Mouse (Mus musculus) lung, embryonic 15.5 days (tissue): ENCODE measurements around the gene Mllt6. TPM values are rescaled to one million over a fixed set of nuclear protein-coding genes. Genes with fewer than 3 reads are reported as not detected.
A peak's percentile ranks its signal among the peaks of the same experiment; 100 is the strongest.
"Not testable (repeated sequence)": the region's sequence is repeated elsewhere in the genome, so short reads cannot be mapped to it uniquely, and the experiment has no call there.

ENCODE experiments used
- ATAC-seq: fragments of 200-750 bp; cut with Nextera tagmentation; 2 replicates; pipeline ENCODE4 v1.8.0; 2017; ENCODE audit warnings: moderate number of reproducible peaks, borderline replicate concordance; ENCODE audit not compliant: low FRiP score, low TSS enrichment; ENCODE audit errors: extremely low read depth
- H3K27ac ChIP-seq: fragments of 300-500 bp; sonication (generic); 2 replicates; pipeline ENCODE4 v1.5.1; 2015; ENCODE audit warnings: moderate library complexity, mild to moderate bottlenecking, inconsistent platforms
- H3K27me3 ChIP-seq: fragments of 300-500 bp; sonication (generic); 2 replicates; pipeline ENCODE4 v1.6.1; 2015; ENCODE audit warnings: inconsistent platforms
- H3K36me3 ChIP-seq: fragments of 300-500 bp; sonication (generic); 2 replicates; pipeline ENCODE4 v1.6.1; 2015; ENCODE audit warnings: inconsistent platforms
- H3K4me1 ChIP-seq: fragments of 300-500 bp; sonication (generic); 2 replicates; pipeline ENCODE4 v1.6.1; 2015; ENCODE audit warnings: inconsistent platforms
- H3K4me2 ChIP-seq: fragments of 300-500 bp; sonication (generic); 2 replicates; pipeline ENCODE4 v1.6.1; 2015; ENCODE audit warnings: inconsistent platforms, mild to moderate bottlenecking, moderate library complexity
- H3K4me3 ChIP-seq: fragments of 300-500 bp; sonication (generic); 2 replicates; pipeline ENCODE4 v1.5.1; 2015; ENCODE audit warnings: mild to moderate bottlenecking, inconsistent platforms
- H3K9ac ChIP-seq: fragments of 300-500 bp; sonication (generic); 2 replicates; pipeline ENCODE4 v1.6.1; 2015; ENCODE audit warnings: inconsistent platforms
- H3K9me3 ChIP-seq: fragments of 300-500 bp; sonication (generic); 2 replicates; pipeline ENCODE4 v1.6.1; 2016; ENCODE audit warnings: inconsistent platforms
- WGBS: fragments of 180-500 bp; shearing (Covaris S2); methylation state at CpG from one replicate; pipeline ENCODE4 v1.1.7; 2015; 5-methylcytosine and 5-hydroxymethylcytosine counted together
- polyA plus RNA-seq: library from polyadenylated mRNA; unstranded; fragments of >200 nt; fragmentation: Nextera tagmentation; extraction: Ambion mirVana; gene quantifications from 2 replicates; pipeline ENCODE4 v1.2.1, GENCODE M21; 2015

Mllt6 gene
- polyA plus RNA-seq, 1 experiment from 2014 or later: 3.3 TPM

- H3K9ac ChIP-seq, H3K36me3 ChIP-seq, H3K4me1 ChIP-seq, ATAC-seq, H3K4me3 ChIP-seq, H3K9me3 ChIP-seq, H3K27me3 ChIP-seq, H3K4me2 ChIP-seq, H3K27ac ChIP-seq: not testable (repeated sequence)
- WGBS: 91% methylated on average over 11 of the region's 11 CpGs
Measured at GRCm38 (mm10) chr11:97653376-97653775, 9.8 kb upstream of the Mllt6 start.

- Histone ChIP-seq H3K4me3 (no peak overlapping the region), H3K27ac (no peak overlapping the region), H3K4me1 (peaks cover 6% of the 10 kb centered on the region), H3K9ac (no peak overlapping the region), H3K4me2 (no peak overlapping the region), H3K9me3 (no peaks in the 10 kb centered on the region), H3K27me3 (no peaks in the 10 kb centered on the region), H3K36me3 (no peaks in the 10 kb centered on the region)
- no peak for ATAC-seq
- 84% methylated on average over 2 of the region's 2 CpGs for WGBS
Measured at GRCm38 (mm10) chr11:97654210-97654609, 9.0 kb upstream of the Mllt6 start.

GRCm38 (mm10) chr11:97656269-97656971, 6.8 kb upstream of the Mllt6 start:
- Histone ChIP-seq H3K4me3 (no peak overlapping the region), H3K9me3 (no peaks in the 10 kb centered on the region), H3K27me3 (peaks cover 6% of the 10 kb centered on the region; the same call in 1 of the 2 replicates), H3K4me1 (peaks cover 23% of the 10 kb centered on the region), H3K36me3 (no peaks in the 10 kb centered on the region), H3K4me2 (no peak overlapping the region), H3K27ac (no peak overlapping the region), H3K9ac (no peak overlapping the region)
- ATAC-seq: no peak
- WGBS: 72% methylated on average over 14 of the region's 14 CpGs

- 27% methylated on average over 5 of the region's 6 CpGs for WGBS
- H3K9ac ChIP-seq: no peak overlapping the region
- no peaks in the 10 kb centered on the region for H3K36me3 ChIP-seq
- no peaks in the 10 kb centered on the region for H3K9me3 ChIP-seq
- H3K4me2 ChIP-seq: no peak overlapping the region
- H3K4me1 ChIP-seq: peaks cover 32% of the 10 kb centered on the region
- H3K27ac ChIP-seq: no peak overlapping the region
- no peak overlapping the region for H3K4me3 ChIP-seq
- ATAC-seq: no peak
- peaks cover 15% of the 10 kb centered on the region for H3K27me3 ChIP-seq
Measured at GRCm38 (mm10) chr11:97657184-97657945, 5.8 kb upstream of the Mllt6 start.

- H3K4me3 ChIP-seq, H3K36me3 ChIP-seq, H3K27ac ChIP-seq, H3K9me3 ChIP-seq, H3K9ac ChIP-seq, H3K4me2 ChIP-seq, ATAC-seq: not testable (repeated sequence)
- Histone ChIP-seq H3K27me3 (peaks cover 15% of the 10 kb centered on the region), H3K4me1 (peaks cover 37% of the 10 kb centered on the region)
- 91% methylated on average over 6 of the region's 6 CpGs for WGBS
Measured at GRCm38 (mm10) chr11:97657967-97658366, 5.2 kb upstream of the Mllt6 start.

GRCm38 (mm10) chr11:97658751-97659266, 4.4 kb upstream of the Mllt6 start:
- Histone ChIP-seq H3K27me3 (peaks cover 15% of the 10 kb centered on the region), H3K4me1 (peaks cover 37% of the 10 kb centered on the region), H3K4me2 (peak overlapping the region; percentile 86), H3K4me3 (peak overlapping the region; percentile 93; the same call in 1 of the 2 replicates), H3K36me3 (no peaks in the 10 kb centered on the region), H3K27ac (no peak overlapping the region), H3K9me3 (no peaks in the 10 kb centered on the region), H3K9ac (no peak overlapping the region)
- ATAC-seq: no peak
- WGBS: 37% methylated on average over 11 of the region's 11 CpGs

- no peaks in the 10 kb centered on the region for H3K9me3 ChIP-seq
- no peaks in the 10 kb centered on the region for H3K36me3 ChIP-seq
- ATAC-seq: no peak
- peak overlapping the region; percentile 86 for H3K4me2 ChIP-seq
- peak overlapping the region; percentile 93 for H3K4me3 ChIP-seq
- peak overlapping the region; percentile 88 for H3K9ac ChIP-seq
- H3K27ac ChIP-seq: peak overlapping the region; percentile 84
- peaks cover 39% of the 10 kb centered on the region for H3K4me1 ChIP-seq
- WGBS: 6% methylated on average over 13 of the region's 13 CpGs
- peaks cover 15% of the 10 kb centered on the region for H3K27me3 ChIP-seq
Measured at GRCm38 (mm10) chr11:97659267-97659989, 3.8 kb upstream of the Mllt6 start.

- peak; percentile 85 for ATAC-seq
- H3K4me2 ChIP-seq: peak overlapping the region; percentile 86
- peak overlapping the region; percentile 88 for H3K9ac ChIP-seq
- under 1% methylated on average over 58 of the region's 78 CpGs for WGBS
- peaks cover 15% of the 10 kb centered on the region for H3K27me3 ChIP-seq
- peaks cover 46% of the 10 kb centered on the region for H3K4me1 ChIP-seq
- no peaks in the 10 kb centered on the region for H3K9me3 ChIP-seq
- H3K27ac ChIP-seq: peak overlapping the region; percentile 84
- H3K4me3 ChIP-seq: peak overlapping the region; percentile 93
- no peaks in the 10 kb centered on the region for H3K36me3 ChIP-seq
Measured at GRCm38 (mm10) chr11:97659990-97660714, 3.1 kb upstream of the Mllt6 start.

- Histone ChIP-seq H3K9me3 (no peaks in the 10 kb centered on the region), H3K27ac (peak overlapping the region; percentile 94), H3K4me3 (peak overlapping the region; percentile 93), H3K27me3 (peaks cover 15% of the 10 kb centered on the region), H3K9ac (peak overlapping the region; percentile 88), H3K36me3 (peaks cover 6% of the 10 kb centered on the region), H3K4me2 (peak overlapping the region; percentile 86), H3K4me1 (peaks cover 51% of the 10 kb centered on the region)
- WGBS: 4% methylated on average over 27 of the region's 27 CpGs
- no peak for ATAC-seq
Measured at GRCm38 (mm10) chr11:97660734-97661647, 2.2 kb upstream of the Mllt6 start.

- no peaks in the 10 kb centered on the region for H3K9me3 ChIP-seq
- peak overlapping the region; percentile 86 for H3K4me2 ChIP-seq
- H3K27ac ChIP-seq: peak overlapping the region; percentile 94
- H3K9ac ChIP-seq: 0 out of 2 replicates have a peak overlapping the region, but pooled peaks have one; percentile 11
- H3K36me3 ChIP-seq: peaks cover 13% of the 10 kb centered on the region
- no peak for ATAC-seq
- 0% methylated on average over 20 of the region's 20 CpGs for WGBS
- H3K27me3 ChIP-seq: peaks cover 15% of the 10 kb centered on the region
- H3K4me1 ChIP-seq: peaks cover 52% of the 10 kb centered on the region
- H3K4me3 ChIP-seq: peak overlapping the region; percentile 93
Measured at GRCm38 (mm10) chr11:97661648-97662133, 1.5 kb upstream of the Mllt6 start.
